Mouse (Mus musculus): ENCODE results near the gene Zhx3.
A peak's percentile ranks its signal among the peaks of the same experiment; 100 is the strongest.

Gene Zhx3

GRCm38 (mm10) chr2:160872890-160873382 lies at the start of gene Zhx3:
Zhx3 (minus strand) TSS chr2:160872998.
- DNase-seq (ENCODE audit: low read depth, low spot score) = peak; percentile 81

GRCm38 (mm10) chr2:160921285-160921684 lies 48.5 kb upstream of the Zhx3 start:
- no peak for DNase-seq (ENCODE audit: low read depth, low spot score)

- DNase-seq (ENCODE audit: low read depth, low spot score) = no peak
Measured at GRCm38 (mm10) chr2:160918930-160919215, 46.1 kb upstream of the Zhx3 start.

- no peak for DNase-seq (ENCODE audit: low read depth, low spot score)
Measured at GRCm38 (mm10) chr2:160918154-160918929, 45.5 kb upstream of the Zhx3 start.

GRCm38 (mm10) chr2:160917313-160917712 lies 44.5 kb upstream of the Zhx3 start:
- DNase-seq (ENCODE audit: low read depth, low spot score) = peak; percentile 40

- no peak for DNase-seq (ENCODE audit: low read depth, low spot score)
Measured at GRCm38 (mm10) chr2:160916714-160917113, 43.9 kb upstream of the Zhx3 start.

GRCm38 (mm10) chr2:160915821-160916610 lies 43.2 kb upstream of the Zhx3 start:
- no peak for DNase-seq (ENCODE audit: low read depth, low spot score)

GRCm38 (mm10) chr2:160914656-160915055 lies 41.9 kb upstream of the Zhx3 start:
- DNase-seq (ENCODE audit: low read depth, low spot score) = no peak

- no peak for DNase-seq (ENCODE audit: low read depth, low spot score)
Measured at GRCm38 (mm10) chr2:160912231-160912671, 39.5 kb upstream of the Zhx3 start, which contains the start of gene Emilin3. Emilin3 (minus strand) TSS chr2:160912328.

- no peak for DNase-seq (ENCODE audit: low read depth, low spot score)
Measured at GRCm38 (mm10) chr2:160911558-160912201, 38.9 kb upstream of the Zhx3 start.

GRCm38 (mm10) chr2:160910633-160911032 lies 37.8 kb upstream of the Zhx3 start:
- no peak for DNase-seq (ENCODE audit: low read depth, low spot score)

GRCm38 (mm10) chr2:160908607-160909006 lies 35.8 kb upstream of the Zhx3 start:
- DNase-seq (ENCODE audit: low read depth, low spot score) = no peak

GRCm38 (mm10) chr2:160906101-160906500 lies 33.3 kb upstream of the Zhx3 start:
- DNase-seq (ENCODE audit: low read depth, low spot score) = no peak

- DNase-seq (ENCODE audit: low read depth, low spot score) = no peak
Measured at GRCm38 (mm10) chr2:160905301-160905700, 32.5 kb upstream of the Zhx3 start.

- DNase-seq (ENCODE audit: low read depth, low spot score) = no peak
Measured at GRCm38 (mm10) chr2:160901656-160902412, 29.0 kb upstream of the Zhx3 start.

GRCm38 (mm10) chr2:160891697-160892096 lies 18.9 kb upstream of the Zhx3 start:
- DNase-seq (ENCODE audit: low read depth, low spot score) = no peak

GRCm38 (mm10) chr2:160891045-160891444 lies 18.2 kb upstream of the Zhx3 start:
- DNase-seq (ENCODE audit: low read depth, low spot score) = no peak

- DNase-seq (ENCODE audit: low read depth, low spot score) = no peak
Measured at GRCm38 (mm10) chr2:160887859-160888258, 15.1 kb upstream of the Zhx3 start.

- DNase-seq (ENCODE audit: low read depth, low spot score) = peak; percentile 91
Measured at GRCm38 (mm10) chr2:160887284-160887683, 14.5 kb upstream of the Zhx3 start.

- no peak for DNase-seq (ENCODE audit: low read depth, low spot score)
Measured at GRCm38 (mm10) chr2:160886221-160886620, 13.4 kb upstream of the Zhx3 start.

GRCm38 (mm10) chr2:160884830-160885229 lies 12.0 kb upstream of the Zhx3 start:
- DNase-seq (ENCODE audit: low read depth, low spot score) = peak; percentile 83

All from 3T3-L1 (cell line).